Comparison of ENCODE assay signal across 7 mouse cellular contexts in genomic region chr12:86798773-86799540, GRCm38 (mm10).
DNase-seq lines count a peak whose midpoint lies in the region; ATAC-seq and TF ChIP-seq lines count a peak whose summit lies in the region.

No protein-coding gene starts in this region.

- no peak for TF ChIP-seq POLR2A in kidney, adult 2 months (IDR thresholded peaks at IDR 0.05; ENCODE audit: low read depth, low read length)

- H3K36me3 ChIP-seq in kidney, adult 2 months (ENCODE audit: control insufficient read depth, insufficient read depth, low read length), result no peaks in the 10 kb centered on the region
- H3K36me3 ChIP-seq in limb, embryonic 12.5 days, result no peaks in the 10 kb centered on the region
- H3K36me3 ChIP-seq in stomach, embryonic 15.5 days, result no peaks in the 10 kb centered on the region

- H3K4me1 ChIP-seq in kidney, adult 2 months (ENCODE audit: control insufficient read depth, insufficient read depth, low read length), result peaks cover 37% of the 10 kb centered on the region
- peaks cover 59% of the 10 kb centered on the region for H3K4me1 ChIP-seq in limb, embryonic 12.5 days (replicated peaks)
- H3K4me1 ChIP-seq in stomach, embryonic 15.5 days, result peaks cover 44% of the 10 kb centered on the region

- H3K4me3 ChIP-seq in kidney, adult 2 months (ENCODE audit: insufficient read depth, low read depth, low read length), result no peak overlapping the region
- H3K4me3 ChIP-seq in limb, embryonic 12.5 days (replicated peaks), result no peak overlapping the region
- no peak overlapping the region for H3K4me3 ChIP-seq in stomach, embryonic 15.5 days (replicated peaks)

- H3K27ac ChIP-seq in kidney, adult 2 months (ENCODE audit: insufficient read depth, low read depth, low read length), result peak overlapping the region; percentile 58
- H3K27ac ChIP-seq in limb, embryonic 12.5 days, result peak overlapping the region; percentile 78
- peak overlapping the region; percentile 95 for H3K27ac ChIP-seq in stomach, embryonic 15.5 days

- no peaks in the 10 kb centered on the region for H3K9me3 ChIP-seq in limb, embryonic 12.5 days
- no peaks in the 10 kb centered on the region for H3K9me3 ChIP-seq in stomach, embryonic 15.5 days

- peak overlapping the region; percentile 23 for H3K4me2 ChIP-seq in limb, embryonic 12.5 days
- H3K4me2 ChIP-seq in stomach, embryonic 15.5 days, result peak overlapping the region; percentile 23; the same call in 1 of the 2 replicates

- WGBS in kidney, adult 2 months, result 10% methylated on average over 14 of the region's 14 CpGs
- 15% methylated on average over 14 of the region's 14 CpGs for WGBS in limb, embryonic 12.5 days
- WGBS in stomach, embryonic 15.5 days, result 22% methylated on average over 14 of the region's 14 CpGs

- peak overlapping the region; percentile 19; the same call in 1 of the 2 replicates for H3K9ac ChIP-seq in limb, embryonic 12.5 days (replicated peaks)
- H3K9ac ChIP-seq in stomach, embryonic 15.5 days, result no peak overlapping the region

- peak; percentile 91 for TF ChIP-seq CTCF in kidney, adult 2 months (conservative IDR thresholded peaks at IDR 0.05; ENCODE audit: insufficient read depth, insufficient read length, low read depth, low read length)

- DNase-seq in adrenal gland, postnatal 10 days, result peak; percentile 93
- peak; percentile 84 for DNase-seq in embryo, embryonic 11.5 days (ENCODE audit: low read depth, low spot score)
- peak; percentile 85 for DNase-seq in gonadal fat pad, adult 2 months (ENCODE audit: low read depth)
- DNase-seq in kidney, adult 2 months, result peak; percentile 93
- peak; percentile 62 for DNase-seq in naive thymus-derived CD4-positive, alpha-beta T cell, adult 2 months (ENCODE audit: low read depth)

- no peaks in the 10 kb centered on the region for H3K27me3 ChIP-seq in kidney, adult 2 months (replicated peaks; ENCODE audit: control insufficient read depth, insufficient read depth, low read length)
- no peaks in the 10 kb centered on the region for H3K27me3 ChIP-seq in limb, embryonic 12.5 days
- no peaks in the 10 kb centered on the region for H3K27me3 ChIP-seq in stomach, embryonic 15.5 days (replicated peaks)

- ATAC-seq in limb, embryonic 12.5 days (ENCODE audit: insufficient number of reproducible peaks, insufficient read depth, low FRiP score, low TSS enrichment, low read depth), result 0 out of 2 replicates have a peak, but pooled peaks have one; percentile 9
- no peak for ATAC-seq in stomach, embryonic 15.5 days (ENCODE audit: insufficient read depth, low FRiP score, low read depth)
